Mouse (Mus musculus) embryo, embryonic 9.5 days (tissue): Measurements from ENCODE around the gene Abhd17b.
"Not testable (repeated sequence)": the region's sequence is repeated elsewhere in the genome, so short reads cannot be mapped to it uniquely, and the experiment has no call there.

Source experiments
- DNase-seq: peaks from one replicate; pipeline ENCODE4 v3.0.0-alpha.2; 2017; ENCODE audit errors: extremely low spot score

The Abhd17b gene

DNA sequence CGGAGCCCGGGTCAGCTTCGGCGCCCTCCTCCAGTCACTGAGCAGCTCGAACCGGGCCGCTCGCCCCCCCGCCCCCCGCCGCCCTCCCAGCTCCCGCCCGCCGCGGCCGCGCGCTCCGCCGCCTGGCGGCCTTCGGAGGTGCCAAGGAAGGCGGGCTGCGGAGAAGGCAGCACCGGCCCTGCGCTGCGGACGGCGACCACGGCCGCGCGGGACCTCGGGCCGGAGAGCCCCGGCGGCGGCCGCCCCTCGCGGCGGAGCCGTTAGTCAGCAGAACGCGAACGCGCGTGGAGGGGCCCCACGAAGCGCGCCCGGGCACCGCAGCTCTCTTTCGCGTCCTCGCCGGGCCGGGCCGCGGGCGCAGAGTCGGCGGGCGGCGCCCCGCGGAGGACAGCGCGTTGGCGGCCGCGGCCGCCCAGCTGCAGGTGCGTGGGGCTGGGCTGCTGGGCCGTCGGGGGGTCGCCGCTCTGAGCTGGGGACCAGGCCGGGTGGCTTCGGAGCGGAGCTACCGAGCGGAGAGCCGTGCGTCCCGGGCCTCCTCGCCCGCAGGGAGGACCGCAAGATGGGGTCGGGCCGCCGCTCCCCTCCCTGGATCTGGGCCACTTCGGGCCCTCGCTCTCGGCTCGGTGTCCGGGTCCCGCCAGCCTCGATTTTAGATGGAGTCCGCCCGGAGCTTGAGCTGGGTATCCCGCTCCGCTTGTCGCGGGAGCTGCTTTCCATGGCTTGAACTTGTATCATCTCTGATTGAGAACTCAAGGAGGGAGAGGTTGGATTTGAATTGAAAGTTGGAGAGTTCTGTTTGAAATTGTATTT lies at the start of gene Abhd17b:
Gene Abhd17b (plus strand): TSS at position 14 of the 810 bp plus-strand sequence.
- peak; percentile 65 for DNase-seq

- no peak for DNase-seq
Measured at GRCm38 (mm10) chr19:21603836-21604235, 49.1 kb upstream of the Abhd17b start.

- no peak for DNase-seq
Measured at GRCm38 (mm10) chr19:21605294-21605693, 47.7 kb upstream of the Abhd17b start.

GRCm38 (mm10) chr19:21610240-21610639 lies 42.7 kb upstream of the Abhd17b start:
- DNase-seq = no peak

GRCm38 (mm10) chr19:21611297-21611696 lies 41.7 kb upstream of the Abhd17b start:
- no peak for DNase-seq

- no peak for DNase-seq
Measured at GRCm38 (mm10) chr19:21611725-21612575, 41.0 kb upstream of the Abhd17b start.

GRCm38 (mm10) chr19:21615801-21616200 lies 37.2 kb upstream of the Abhd17b start:
- no peak for DNase-seq

GRCm38 (mm10) chr19:21623410-21624147 lies 29.4 kb upstream of the Abhd17b start:
- DNase-seq = no peak

DNA sequence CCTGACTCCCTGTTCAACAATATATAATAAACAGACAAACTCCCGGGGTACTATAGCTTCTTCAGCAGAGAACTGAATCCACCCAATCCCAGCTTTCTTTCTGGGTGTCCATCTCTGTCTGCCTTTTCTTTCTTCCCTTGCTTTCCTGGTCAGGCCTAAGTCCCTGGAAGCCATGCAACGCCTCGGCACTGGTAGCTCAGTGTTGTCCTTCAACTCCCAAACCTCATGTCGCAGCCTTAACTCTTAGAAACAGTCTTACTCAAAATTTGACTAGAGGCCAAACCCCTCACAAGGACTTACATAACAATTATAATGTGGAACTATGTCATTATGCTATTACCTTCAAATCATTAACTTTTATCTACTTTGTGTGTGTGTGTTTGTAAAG lies 28.8 kb upstream of the Abhd17b start:
- DNase-seq = no peak

GRCm38 (mm10) chr19:21626271-21626988 lies 26.6 kb upstream of the Abhd17b start:
- DNase-seq = no peak

DNA sequence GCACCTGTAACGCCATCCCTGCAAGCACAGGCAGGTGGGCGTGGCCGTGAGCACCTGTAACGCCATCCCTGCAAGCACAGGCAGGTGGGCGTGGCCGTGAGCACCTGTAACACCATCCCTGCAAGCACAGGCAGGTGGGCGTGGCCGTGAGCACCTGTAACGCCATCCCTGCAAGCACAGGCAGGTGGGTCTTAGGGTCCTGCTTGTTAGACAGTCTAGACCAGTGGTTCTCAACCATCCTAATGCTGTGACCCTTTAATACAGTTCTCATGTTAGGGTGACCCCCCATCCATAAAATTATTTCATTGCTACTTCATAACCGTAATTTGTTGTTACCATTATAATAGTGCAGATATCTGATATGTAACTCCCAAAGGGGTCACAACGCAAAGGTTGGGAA lies 24.5 kb upstream of the Abhd17b start:
- not testable (repeated sequence) for DNase-seq

- no peak for DNase-seq
Measured at GRCm38 (mm10) chr19:21629030-21629429, 24.0 kb upstream of the Abhd17b start.

DNA sequence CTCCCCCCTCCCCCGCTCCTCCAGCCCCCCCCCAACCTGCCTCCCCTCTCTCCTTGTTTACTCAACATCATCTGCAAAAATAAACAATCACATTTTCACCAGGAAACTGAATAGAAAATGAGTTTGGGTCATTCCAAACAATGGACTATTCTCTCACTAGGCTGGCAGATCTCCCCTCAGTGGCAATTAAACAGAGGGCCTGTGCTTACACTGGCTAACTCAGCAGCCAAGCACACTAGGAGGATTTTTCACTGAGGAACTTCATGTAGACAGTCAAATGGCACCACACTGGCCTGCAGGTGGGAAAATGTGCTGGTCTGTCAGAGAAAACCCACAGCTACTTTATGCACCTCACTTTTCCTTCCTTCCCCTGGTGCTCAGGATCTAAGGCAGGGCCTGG lies 23.5 kb upstream of the Abhd17b start:
- no peak for DNase-seq

GRCm38 (mm10) chr19:21630656-21631331 lies 22.2 kb upstream of the Abhd17b start:
- no peak for DNase-seq

DNA sequence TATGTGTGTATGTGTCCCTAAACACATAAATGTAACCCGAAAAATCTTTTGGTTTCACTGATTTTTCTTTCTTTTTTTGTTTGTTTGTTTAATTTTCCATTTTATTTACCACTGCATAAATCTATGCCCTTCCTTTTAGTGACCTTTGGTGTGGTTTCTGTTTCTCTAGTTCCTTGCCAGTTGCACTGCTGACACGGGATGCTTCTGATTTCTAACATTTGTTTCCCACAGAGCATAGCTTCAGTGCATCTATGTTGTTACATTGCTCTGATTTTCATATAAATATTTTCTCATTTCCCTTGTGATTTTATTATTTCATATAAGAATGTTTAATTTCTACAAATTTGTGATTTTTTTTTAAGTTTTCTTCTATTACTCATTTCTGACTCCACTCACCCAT lies 17.6 kb upstream of the Abhd17b start:
- no peak for DNase-seq

GRCm38 (mm10) chr19:21636907-21637306 lies 16.1 kb upstream of the Abhd17b start:
- no peak for DNase-seq

DNA sequence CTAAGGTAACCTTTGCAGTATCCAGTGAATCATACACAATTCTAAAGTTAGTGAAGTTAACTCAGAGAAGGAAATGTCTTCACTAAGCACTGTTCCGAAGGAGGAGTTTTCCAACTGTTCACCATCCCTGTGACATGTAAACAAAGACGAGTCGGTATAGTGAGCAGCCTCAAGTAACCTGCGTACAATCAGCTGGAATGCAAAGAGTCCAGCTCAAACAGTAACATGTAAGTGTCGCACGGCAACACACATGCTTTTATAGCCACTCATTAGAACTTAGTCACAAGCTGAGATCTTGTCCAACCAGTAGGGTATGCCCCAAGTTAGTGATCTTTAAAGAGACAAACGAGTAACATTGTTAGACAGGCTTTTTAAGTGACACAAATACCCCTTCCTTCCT lies 15.3 kb upstream of the Abhd17b start:
- DNase-seq = no peak

DNA sequence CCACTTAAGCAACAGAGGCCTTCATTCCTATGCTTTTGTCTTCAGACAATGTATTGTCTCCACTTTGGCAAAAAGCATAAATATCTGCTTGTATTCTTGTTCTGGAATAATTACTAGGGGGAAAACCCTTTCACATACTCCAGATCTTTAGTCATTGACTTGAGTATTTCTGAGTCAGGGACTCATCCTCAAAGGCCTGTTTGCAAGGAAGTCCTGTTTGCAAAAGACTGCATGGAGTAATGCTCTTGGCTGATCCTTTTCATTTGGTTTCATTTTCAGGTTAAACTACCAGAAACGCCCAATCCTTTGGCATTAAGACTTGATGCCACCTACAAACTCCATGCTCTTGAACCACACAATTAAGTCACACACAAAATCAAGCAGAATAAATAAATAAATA lies 9.1 kb upstream of the Abhd17b start:
- no peak for DNase-seq

GRCm38 (mm10) chr19:21645301-21645700 lies 7.7 kb upstream of the Abhd17b start:
- no peak for DNase-seq

- DNase-seq = no peak
Measured at GRCm38 (mm10) chr19:21646142-21646541, 6.8 kb upstream of the Abhd17b start.

GRCm38 (mm10) chr19:21651664-21652063 lies 1.3 kb upstream of the Abhd17b start:
- no peak for DNase-seq
